In the genomic region with DNA sequence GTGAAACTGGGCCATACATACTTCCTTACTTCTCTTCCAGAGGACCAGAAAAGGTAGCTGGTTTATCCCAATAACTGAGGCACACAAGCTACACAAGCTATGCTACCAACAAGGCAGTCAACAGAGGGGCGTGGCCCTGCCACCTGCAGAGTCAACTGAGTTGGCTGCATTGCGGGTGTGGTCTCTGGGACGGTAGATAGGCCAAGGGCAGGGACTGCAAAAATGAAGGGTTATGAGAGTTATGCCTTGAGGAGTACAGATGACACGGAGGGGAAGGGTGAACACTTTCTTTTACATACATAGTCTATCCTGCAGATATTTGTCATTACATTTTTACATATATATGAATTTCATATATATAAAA, we compare ENCODE assay signal across 21 mouse cellular contexts. TPM values are rescaled to one million over a fixed set of nuclear protein-coding genes. Genes with fewer than 3 reads are reported as not detected.
DNase-seq lines count a peak whose midpoint lies in the region; ATAC-seq and TF ChIP-seq lines count a peak whose summit lies in the region.
"Had no signal": no experiment of that assay in that cellular context is flagged by ENCODE, and none has a peak within 500 bp of the region (broad histone marks: within the 10 kb centered on the region; RNA-seq: fewer than 3 reads in every experiment).

No protein-coding gene starts in this region.

- DNase-seq in MEL (ENCODE audit: low read depth, low spot score) = peak; percentile 66
- DNase-seq in liver, embryonic 14.5 days (ENCODE audit: low read depth in 3 of 3, low spot score in 3 of 3) = peak; percentile 56 to 66 (median 64)
- peak; percentile 20 to 35 for DNase-seq in spleen, postnatal 14 days (ENCODE audit: low spot score in 2 of 2)
- no peak for DNase-seq in kidney, adult 8-10 months
- DNase-seq in gastrocnemius, adult 2 months = no peak
- DNase-seq in cerebellum, postnatal 4 days (ENCODE audit: low spot score in 2 of 2) = no peak
- DNase-seq in layer of hippocampus, postnatal 10 days (ENCODE audit: low spot score in 2 of 2) = no peak
- DNase-seq: adrenal gland, postnatal 36 days; cerebellum, adult 9-11 months; embryo, embryonic 11 days; gastrocnemius, postnatal 14 days; heart, adult 18-20 months; heart, postnatal 36 days; lung, adult 18-20 months; right cerebral cortex, postnatal 25 days had no signal

- no peak overlapping the region for H3K27ac ChIP-seq in MEL (ENCODE audit: control insufficient read depth, low read depth, low read length)
- H3K27ac ChIP-seq in liver, embryonic 14.5 days = peak overlapping the region; percentile 80
- H3K27ac ChIP-seq in gastrocnemius, adult 2 months = no peak overlapping the region
- H3K27ac ChIP-seq: forebrain, embryonic 10.5 days; limb, embryonic 10.5 days had no signal

- H3K4me1 ChIP-seq in MEL (ENCODE audit: control insufficient read depth in 1 of 2, insufficient read depth in 2 of 2, low read length in 2 of 2) = peaks cover 13 to 29% of the 10 kb centered on the region in 2 experiments
- H3K4me1 ChIP-seq in liver, embryonic 14.5 days (replicated peaks; ENCODE audit: control insufficient read depth in 2 of 2, insufficient read depth in 2 of 2, low read length in 1 of 2) = peaks cover 25 to 35% of the 10 kb centered on the region in 2 experiments
- H3K4me1 ChIP-seq: limb, embryonic 10.5 days had no signal

- H3K9ac ChIP-seq in MEL (ENCODE audit: control insufficient read depth, low read depth, low read length, poor library complexity, severe bottlenecking) = no peak overlapping the region
- H3K9ac ChIP-seq in liver, embryonic 14.5 days (replicated peaks) = no peak overlapping the region

- no peak; a peak in 1 of 4 replicates for TF ChIP-seq EP300 in MEL (IDR thresholded peaks at IDR 0.05; ENCODE audit: low read depth in 1 of 2, low read length in 2 of 2)
- TF ChIP-seq EP300 in liver, embryonic 14.5 days (IDR thresholded peaks at IDR 0.05; ENCODE audit: low read depth) = 0 out of 2 replicates have a peak, but pooled peaks have one; percentile 35

- TF ChIP-seq POLR2A in MEL (IDR thresholded peaks at IDR 0.05; ENCODE audit: control insufficient read depth in 1 of 2, insufficient read depth in 1 of 2, low read depth in 1 of 2, low read length in 2 of 2, poor library complexity in 1 of 2) = no peak

- no peak for TF ChIP-seq RAD21 in MEL (IDR thresholded peaks at IDR 0.05; ENCODE audit: low read depth, low read length)

- no peaks in the 10 kb centered on the region for H3K9me3 ChIP-seq in MEL (replicated peaks; ENCODE audit: insufficient read depth, low read length)
- H3K9me3 ChIP-seq in liver, embryonic 14.5 days (ENCODE audit: control insufficient read depth, low read length) = no peaks in the 10 kb centered on the region
- H3K9me3 ChIP-seq: forebrain, embryonic 10.5 days; G1E; limb, embryonic 10.5 days had no signal

- no peaks in the 10 kb centered on the region for H3K79me2 ChIP-seq in MEL (ENCODE audit: control insufficient read depth, insufficient read depth, low read length, poor library complexity)

- no peak overlapping the region for H3K4me3 ChIP-seq in MEL (ENCODE audit: control insufficient read depth in 1 of 2, insufficient read depth in 1 of 2, low read depth in 2 of 2, low read length in 2 of 2)
- no peak overlapping the region for H3K4me3 ChIP-seq in liver, embryonic 14.5 days (ENCODE audit: insufficient read depth in 1 of 2, low read depth in 2 of 2, low read length in 2 of 2)
- H3K4me3 ChIP-seq in gastrocnemius, adult 2 months = no peak overlapping the region
- H3K4me3 ChIP-seq: forebrain, embryonic 10.5 days; limb, embryonic 10.5 days had no signal

- H3K4me2 ChIP-seq in liver, embryonic 14.5 days (ENCODE audit: low read depth) = peak overlapping the region; percentile 49

- WGBS in liver, embryonic 14.5 days (ENCODE audit: insufficient replicate concordance) = 13% methylated on average over 4 of the region's 4 CpGs

- TF ChIP-seq CTCF in MEL (IDR thresholded peaks at IDR 0.05 in 2 of 3, conservative IDR thresholded peaks at IDR 0.05 in 1 of 3; ENCODE audit: control insufficient read depth in 1 of 3, insufficient read depth in 1 of 3, low read depth in 2 of 3, low read length in 3 of 3, poor library complexity in 1 of 3, severe bottlenecking in 1 of 3) = no peak
- no peak for TF ChIP-seq CTCF in liver, embryonic 14.5 days (IDR thresholded peaks at IDR 0.05; ENCODE audit: low read depth)
- no peak for TF ChIP-seq CTCF in gastrocnemius, adult 2 months (IDR thresholded peaks at IDR 0.05)

- H3K27me3 ChIP-seq in MEL (ENCODE audit: control insufficient read depth in 1 of 2, insufficient read depth in 2 of 2, low read length in 2 of 2) = peaks cover 0 to 2% of the 10 kb centered on the region in 2 experiments; a peak in 1 of 4 replicates
- no peaks in the 10 kb centered on the region for H3K27me3 ChIP-seq in liver, embryonic 14.5 days (ENCODE audit: control insufficient read depth, insufficient read depth, low read length)

- peak; percentile 60; the same call in 1 of the 2 replicates for ATAC-seq in common myeloid progenitor, adult 5-6 weeks (replicated peaks; ENCODE audit: low read depth, poor library complexity, severe bottlenecking)
- peak; percentile 87 for ATAC-seq in liver, embryonic 14.5 days (ENCODE audit: insufficient read depth)
- ATAC-seq: hindbrain, embryonic 16.5 days; intestine, postnatal 0 days had no signal

- peaks cover 0 to 21% of the 10 kb centered on the region in 2 experiments; a peak in 2 of 4 replicates for H3K36me3 ChIP-seq in MEL (ENCODE audit: control insufficient read depth in 1 of 2, insufficient read depth in 2 of 2, low read length in 2 of 2)
- no peaks in the 10 kb centered on the region for H3K36me3 ChIP-seq in liver, embryonic 14.5 days (replicated peaks; ENCODE audit: control insufficient read depth, insufficient read depth, low read depth)
- H3K36me3 ChIP-seq: G1E had no signal

- intact Hi-C loops in gastrocnemius, adult 2 months (cut with DNase I) = no loop called here

TF ChIP-seq in MEL, 35 proteins besides CTCF, POLR2A, EP300 and RAD21:
- TF ChIP-seq TCF12 (IDR thresholded peaks at IDR 0.05; ENCODE audit: low read depth, low read length) = peak; percentile 60
- TF ChIP-seq POLR2AphosphoS2 (IDR thresholded peaks at IDR 0.05; ENCODE audit: low read length) = no peak
- TF ChIP-seq SIN3A (IDR thresholded peaks at IDR 0.05; ENCODE audit: low read length) = 0 out of 2 replicates have a peak, but pooled peaks have one; percentile 4
- TF ChIP-seq NRF1 (IDR thresholded peaks at IDR 0.05; ENCODE audit: insufficient read depth, low read depth, low read length, poor library complexity, severe bottlenecking) = no peak
- peak; percentile 27; the same call in 1 of the 2 replicates for TF ChIP-seq ETS1 (IDR thresholded peaks at IDR 0.05; ENCODE audit: low read depth, low read length)

RNA-seq across cellular contexts. Expression of gene Pofut2, which starts 41.9 kb away (rescaled TPM):
- total RNA-seq in MEL (2012; rRNA removed) = 13.5 and 20.3 TPM in 2 replicates
- polyA plus RNA-seq in MEL (2012; ENCODE audit: insufficient read depth in 1 of 2, insufficient read length in 2 of 2, low read depth in 1 of 2, low replicate concordance in 2 of 2, missing spikeins in 1 of 2) = 10 to 100 TPM in 1 of 2 experiments, not detected in 1; 24.5 TPM
- 9.6 and 13.9 TPM in 2 replicates for total RNA-seq in common myeloid progenitor, adult 5-6 weeks (2017)
- 12.9 and 14.7 TPM in 2 replicates for polyA plus RNA-seq in liver, embryonic 14.5 days (2012; rRNA removed)
- polyA plus RNA-seq in liver, embryonic 14.5 days (2014; fragmentation: Nextera tagmentation; extraction: Ambion mirVana) = 17.6 and 18.4 TPM in 2 replicates
- total RNA-seq in gastrocnemius, adult 2 months (2021) = 10 to 100 TPM; 21.9 to 25.2 TPM
- total RNA-seq in layer of hippocampus, postnatal 10 days (2021) = 10 to 100 TPM; 30.7 to 36.2 TPM

Comparison
In these comparisons a context has a peak if more than half of its experiments do, and no peak if none do; other contexts are left out.
1. DNase-seq: peak in MEL (single experiment), liver, embryonic 14.5 days (3 of 3) and spleen, postnatal 14 days (2 of 2); none in kidney, adult 8-10 months (0 of 2), gastrocnemius, adult 2 months (single experiment), cerebellum, postnatal 4 days (0 of 2) and layer of hippocampus, postnatal 10 days (0 of 2).